Mouse (Mus musculus): ENCODE data around the gene Fam50a. TPM values are rescaled to one million over a fixed set of nuclear protein-coding genes. Genes with fewer than 3 reads are reported as not detected.
A peak's percentile ranks its signal among the peaks of the same experiment; 100 is the strongest.
"Not testable (repeated sequence)": the region's sequence is repeated elsewhere in the genome, so short reads cannot be mapped to it uniquely, and the experiment has no call there.

Gene Fam50a
- polyA plus RNA-seq, 1 experiment from 2014 or later = 62.6 TPM

DNA sequence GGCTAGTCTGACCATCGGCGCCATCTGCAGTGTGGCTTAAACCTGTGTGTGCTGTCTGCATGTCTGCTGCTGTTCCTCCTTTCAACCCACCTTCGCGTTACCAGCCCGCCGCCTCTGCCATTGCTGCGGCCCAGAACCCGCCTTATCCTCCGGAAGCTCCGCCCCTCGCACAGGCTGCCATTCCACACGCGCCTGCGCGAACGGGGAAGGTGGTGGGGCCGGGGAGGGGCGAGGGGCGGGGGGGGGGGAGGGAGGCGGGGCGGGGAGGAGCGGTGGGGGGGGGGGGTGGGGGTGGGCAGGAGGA is 40.6 kb downstream of the Fam50a start, which contains the start of gene Lage3:
Gene Lage3 (minus strand): TSS at position 152 of the 304 bp plus-strand sequence.
- Histone ChIP-seq H3K27ac (peak within 1 kb of the TSS; percentile 47; the same call in 1 of the 2 replicates), H3K4me2 (peak within 1 kb of the TSS; percentile 49), H3K9ac (peak within 1 kb of the TSS; percentile 35; the same call in 1 of the 2 replicates), H3K9me3 (no peaks in the 10 kb centered on the region), H3K4me3 (peak within 1 kb of the TSS; percentile 47), H3K4me1 (no peaks in the 10 kb centered on the region), H3K27me3 (no peaks in the 10 kb centered on the region), H3K36me3 (no peaks in the 10 kb centered on the region)
- ATAC-seq (ENCODE audit: insufficient number of reproducible peaks, low FRiP score, low TSS enrichment, low read depth) = peak; percentile 63; the same call in 1 of the 2 replicates
- WGBS = 21% methylated on average over 8 of the region's 22 CpGs

DNA sequence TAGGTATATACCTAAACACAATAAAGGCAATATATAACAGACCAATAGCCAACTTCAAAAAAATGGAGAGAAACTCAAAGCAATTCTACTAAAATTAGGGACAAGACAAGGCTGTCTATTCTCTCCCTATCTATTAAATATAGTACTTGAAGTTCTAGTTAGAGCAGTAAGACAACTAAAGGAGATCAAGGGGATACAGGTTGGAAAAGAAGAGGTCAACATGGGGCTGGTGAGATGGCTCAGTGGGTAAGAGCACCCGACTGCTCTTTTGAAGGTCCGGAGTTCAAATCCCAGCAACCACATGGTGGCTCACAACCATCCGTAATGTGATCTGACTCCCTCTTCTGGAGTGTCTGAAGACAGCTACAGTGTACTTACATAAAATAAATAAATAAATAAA is 44.2 kb downstream of the Fam50a start:
- not testable (repeated sequence) for H3K4me2 ChIP-seq; H3K36me3 ChIP-seq; H3K4me1 ChIP-seq; H3K9me3 ChIP-seq; H3K27me3 ChIP-seq; H3K4me3 ChIP-seq; H3K27ac ChIP-seq; H3K9ac ChIP-seq; ATAC-seq (ENCODE audit: insufficient number of reproducible peaks, low FRiP score, low TSS enrichment, low read depth)
- 93% methylated on average over 3 of the region's 3 CpGs for WGBS

DNA sequence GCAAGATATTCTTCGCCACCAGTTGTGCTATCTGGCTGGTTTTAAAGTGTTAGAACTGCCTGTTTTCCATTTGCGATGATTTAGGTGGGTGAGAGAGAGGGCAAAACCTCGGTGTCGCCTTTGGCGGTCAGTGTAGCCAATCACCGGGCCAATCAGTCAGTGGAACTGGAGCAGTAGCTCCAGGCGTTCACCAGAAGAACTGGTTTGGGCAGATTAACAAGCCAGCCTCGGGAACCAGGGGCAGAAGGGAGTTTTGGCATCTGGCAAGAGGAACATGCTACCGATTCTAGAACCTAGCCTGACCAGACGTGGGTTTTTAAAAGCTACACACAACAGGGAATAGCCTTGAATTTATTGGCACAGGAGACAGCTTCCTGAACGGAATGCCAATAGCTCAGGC is 46.3 kb downstream of the Fam50a start:
- no peak overlapping the region for H3K9ac ChIP-seq
- H3K4me2 ChIP-seq = no peak overlapping the region
- no peak overlapping the region for H3K4me3 ChIP-seq
- H3K4me1 ChIP-seq = no peaks in the 10 kb centered on the region
- ATAC-seq (ENCODE audit: insufficient number of reproducible peaks, low FRiP score, low TSS enrichment, low read depth) = no peak
- H3K27me3 ChIP-seq = no peaks in the 10 kb centered on the region
- WGBS = 29% methylated on average over 11 of the region's 11 CpGs
- H3K27ac ChIP-seq = no peak overlapping the region
- no peaks in the 10 kb centered on the region for H3K36me3 ChIP-seq
- H3K9me3 ChIP-seq = no peaks in the 10 kb centered on the region

DNA sequence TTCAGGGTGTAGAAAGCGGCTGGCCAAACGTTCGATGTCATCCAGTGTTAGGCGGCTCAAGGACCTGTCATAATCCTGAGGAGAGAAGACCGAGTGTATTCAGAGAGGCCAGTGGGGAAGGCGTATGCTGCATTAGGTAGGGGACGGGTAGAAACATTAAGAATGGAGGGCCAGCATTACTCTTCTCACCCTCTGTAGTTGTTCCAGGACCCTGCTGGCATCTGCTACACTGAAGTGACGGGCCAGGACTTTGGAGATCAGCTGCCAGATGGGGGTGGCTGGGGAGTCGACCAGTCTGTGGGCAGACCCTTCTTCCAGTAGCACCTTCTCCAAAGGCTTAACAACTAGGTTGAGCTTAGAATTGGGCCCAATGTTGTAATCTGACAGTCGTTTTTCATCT is 54.7 kb downstream of the Fam50a start:
- H3K27me3 ChIP-seq = no peaks in the 10 kb centered on the region
- H3K36me3 ChIP-seq = peaks cover 19% of the 10 kb centered on the region
- no peak for ATAC-seq (ENCODE audit: insufficient number of reproducible peaks, low FRiP score, low TSS enrichment, low read depth)
- H3K27ac ChIP-seq = peak overlapping the region; percentile 78; the same call in 1 of the 2 replicates
- peak overlapping the region; percentile 57 for H3K4me3 ChIP-seq
- H3K4me2 ChIP-seq = peak overlapping the region; percentile 52
- peak overlapping the region; percentile 68 for H3K9ac ChIP-seq
- WGBS = 67% methylated on average over 10 of the region's 10 CpGs
- H3K4me1 ChIP-seq = peaks cover 6% of the 10 kb centered on the region; the same call in 1 of the 2 replicates
- H3K9me3 ChIP-seq = no peaks in the 10 kb centered on the region

DNA sequence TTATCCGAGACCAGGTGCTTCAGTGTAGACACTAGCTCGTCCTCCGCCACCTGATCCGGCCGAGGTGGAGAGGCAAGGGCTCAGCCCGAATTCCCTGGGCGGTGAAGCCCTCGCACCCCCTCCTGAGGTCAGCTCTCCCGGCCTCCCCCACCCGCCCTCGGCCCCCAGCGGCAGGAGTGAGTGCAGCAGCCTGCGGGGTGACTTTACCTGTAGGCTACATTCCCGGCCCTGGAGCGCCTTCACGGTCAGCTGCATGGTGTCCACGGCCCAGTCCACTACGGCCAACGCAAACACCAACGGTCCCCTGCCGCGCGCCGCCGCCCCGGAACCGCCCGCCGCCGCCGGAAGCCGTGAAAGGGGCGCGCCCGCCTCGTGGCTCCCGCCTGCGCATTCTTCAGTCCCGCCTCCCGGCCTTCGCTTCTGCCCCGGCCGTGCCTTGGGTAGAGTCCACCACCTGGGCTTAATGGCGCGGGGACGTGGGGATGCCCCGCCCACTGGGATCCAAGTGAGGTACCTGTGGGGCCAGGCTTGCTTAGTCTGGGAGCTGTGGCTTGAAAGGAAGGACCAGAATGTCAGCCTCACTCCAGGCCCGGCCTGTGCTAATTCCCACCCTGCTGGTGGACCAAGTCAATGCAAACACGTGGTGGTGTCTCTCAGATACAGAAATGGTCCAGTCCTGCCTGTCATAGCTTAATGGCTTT is 55.5 kb downstream of the Fam50a start:
- H3K36me3 ChIP-seq = peaks cover 19% of the 10 kb centered on the region
- peaks cover 6% of the 10 kb centered on the region; the same call in 1 of the 2 replicates for H3K4me1 ChIP-seq
- no peaks in the 10 kb centered on the region for H3K9me3 ChIP-seq
- WGBS = 25% methylated on average over 48 of the region's 49 CpGs
- peak overlapping the region; percentile 78 for H3K27ac ChIP-seq
- no peaks in the 10 kb centered on the region for H3K27me3 ChIP-seq
- H3K9ac ChIP-seq = peak overlapping the region; percentile 68
- peak overlapping the region; percentile 57 for H3K4me3 ChIP-seq
- peak overlapping the region; percentile 52 for H3K4me2 ChIP-seq
- ATAC-seq (ENCODE audit: insufficient number of reproducible peaks, low FRiP score, low TSS enrichment, low read depth) = peak; percentile 52; the same call in 1 of the 2 replicates

Small RNAs within 50 kb of the gene (microRNA-seq; reads per million reads assigned to microRNA genes)
- 0.61 reads per million for gene Mir7091
- gene Mir7092 = not detected

Other genes starting within 250 kb of the Fam50a start
- not detected in 2 replicates for gene Opn1mw, start 185.6 kb upstream of the Fam50a start, polyA plus RNA-seq (2015; fragmentation: Nextera tagmentation; extraction: Ambion mirVana)
- 10.6 and 12.1 TPM in 2 replicates for gene Mecp2, start 177.7 kb upstream of the Fam50a start, polyA plus RNA-seq (2015; fragmentation: Nextera tagmentation; extraction: Ambion mirVana)
- gene Tex28, start 145.2 kb upstream of the Fam50a start, polyA plus RNA-seq (2015; fragmentation: Nextera tagmentation; extraction: Ambion mirVana) = not detected in 2 replicates
- 0.08 TPM in 1 of 2 replicates, not detected in the other for gene Tktl1, start 135.8 kb upstream of the Fam50a start, polyA plus RNA-seq (2015; fragmentation: Nextera tagmentation; extraction: Ambion mirVana)
- 228 and 248 TPM in 2 replicates for gene Flna, start 63.2 kb upstream of the Fam50a start, polyA plus RNA-seq (2015; fragmentation: Nextera tagmentation; extraction: Ambion mirVana)
- gene Emd, start 58.3 kb upstream of the Fam50a start, polyA plus RNA-seq (2015; fragmentation: Nextera tagmentation; extraction: Ambion mirVana) = 24.8 and 29.0 TPM in 2 replicates
- 675 and 811 TPM in 2 replicates for gene Rpl10, start 42.2 kb upstream of the Fam50a start, polyA plus RNA-seq (2015; fragmentation: Nextera tagmentation; extraction: Ambion mirVana)
- 89.2 and 89.6 TPM in 2 replicates for gene Taz, start 31.1 kb upstream of the Fam50a start, polyA plus RNA-seq (2015; fragmentation: Nextera tagmentation; extraction: Ambion mirVana)
- gene Dnase1l1, start 30.7 kb upstream of the Fam50a start, polyA plus RNA-seq (2015; fragmentation: Nextera tagmentation; extraction: Ambion mirVana) = 17.3 and 20.2 TPM in 2 replicates
- gene Atp6ap1, start 15.9 kb upstream of the Fam50a start, polyA plus RNA-seq (2015; fragmentation: Nextera tagmentation; extraction: Ambion mirVana) = 156 and 175 TPM in 2 replicates
- 203 and 211 TPM in 2 replicates for gene Gdi1, start 8.0 kb upstream of the Fam50a start, polyA plus RNA-seq (2015; fragmentation: Nextera tagmentation; extraction: Ambion mirVana)
- 16.7 and 19.4 TPM in 2 replicates for gene Plxna3, start 16.0 kb downstream of the Fam50a start, polyA plus RNA-seq (2015; fragmentation: Nextera tagmentation; extraction: Ambion mirVana)
- gene Lage3, start 40.6 kb downstream of the Fam50a start, polyA plus RNA-seq (2015; fragmentation: Nextera tagmentation; extraction: Ambion mirVana) = 89.8 and 90.3 TPM in 2 replicates
- gene Ubl4a, start 60.2 kb downstream of the Fam50a start, polyA plus RNA-seq (2015; fragmentation: Nextera tagmentation; extraction: Ambion mirVana) = 72.6 and 75.4 TPM in 2 replicates
- gene Slc10a3, start 60.3 kb downstream of the Fam50a start, polyA plus RNA-seq (2015; fragmentation: Nextera tagmentation; extraction: Ambion mirVana) = 21.9 and 22.6 TPM in 2 replicates
- gene Fam3a, start 80.2 kb downstream of the Fam50a start, polyA plus RNA-seq (2015; fragmentation: Nextera tagmentation; extraction: Ambion mirVana) = 43.8 and 47.4 TPM in 2 replicates
- gene Ikbkg, start 80.3 kb downstream of the Fam50a start, polyA plus RNA-seq (2015; fragmentation: Nextera tagmentation; extraction: Ambion mirVana) = 20.1 and 21.3 TPM in 2 replicates
- 66.8 and 67.2 TPM in 2 replicates for gene G6pdx, start 116.2 kb downstream of the Fam50a start, polyA plus RNA-seq (2015; fragmentation: Nextera tagmentation; extraction: Ambion mirVana)
- 1.1 and 2.2 TPM in 2 replicates for gene Gm6880, start 168.4 kb downstream of the Fam50a start, polyA plus RNA-seq (2015; fragmentation: Nextera tagmentation; extraction: Ambion mirVana)

All from limb, embryonic 15.5 days (tissue).